Mouse (Mus musculus): ENCODE data around the gene Kif1c. TPM values are rescaled to one million over a fixed set of nuclear protein-coding genes. Genes with fewer than 3 reads are reported as not detected.
A peak's percentile ranks its signal among the peaks of the same experiment; 100 is the strongest.

Kif1c gene
- polyA plus RNA-seq, 1 experiment from 2014 or later, result 4.0 TPM

GRCm38 (mm10) chr11:70715832-70716231 is 15.5 kb downstream of the Kif1c start:
- no peak overlapping the region for H3K27ac ChIP-seq (replicated peaks; ENCODE audit: low read depth, low read length)
- 75% methylated on average over 6 of the region's 6 CpGs for WGBS
- H3K27me3 ChIP-seq (ENCODE audit: control insufficient read depth, insufficient read depth, low read length), result no peaks in the 10 kb centered on the region
- H3K36me3 ChIP-seq (ENCODE audit: control insufficient read depth, insufficient read depth, low read length), result peaks cover 69% of the 10 kb centered on the region
- no peaks in the 10 kb centered on the region for H3K9me3 ChIP-seq (ENCODE audit: control insufficient read depth, low read length)
- ATAC-seq (ENCODE audit: low FRiP score, low TSS enrichment) (no peak), DNase-seq (no peak)
- H3K4me1 ChIP-seq (ENCODE audit: control insufficient read depth, insufficient read depth, low read length), result no peaks in the 10 kb centered on the region
- no peak overlapping the region for H3K4me3 ChIP-seq (replicated peaks; ENCODE audit: low read depth, low read length)
- H3K9ac ChIP-seq (replicated peaks; ENCODE audit: low read length), result no peak overlapping the region; the same call in 1 of the 2 replicates
- no peak overlapping the region for H3K4me2 ChIP-seq (ENCODE audit: low read length)

DNA sequence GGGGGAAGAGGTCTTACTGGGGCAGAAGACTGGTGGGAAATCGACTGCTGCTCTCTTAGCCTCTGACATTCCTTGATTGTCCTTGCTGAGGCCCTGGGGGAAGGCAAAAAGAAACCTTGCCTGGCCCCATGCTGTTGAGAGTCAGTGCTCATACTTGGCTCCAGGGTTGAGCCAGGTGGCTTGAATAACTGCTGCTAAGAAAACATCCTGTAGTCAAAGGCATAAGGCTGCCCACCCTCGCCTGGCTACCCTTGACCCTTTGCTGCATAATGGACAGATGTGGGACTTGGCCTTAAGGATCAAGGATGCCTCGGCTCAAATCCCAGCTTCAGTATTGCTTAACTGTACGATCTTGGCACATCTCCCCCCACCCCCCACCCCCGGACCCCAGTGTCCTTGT is 18.1 kb downstream of the Kif1c start:
- H3K4me1 ChIP-seq (ENCODE audit: control insufficient read depth, insufficient read depth, low read length), result no peaks in the 10 kb centered on the region
- H3K27ac ChIP-seq (replicated peaks; ENCODE audit: low read depth, low read length), result no peak overlapping the region
- no peaks in the 10 kb centered on the region for H3K9me3 ChIP-seq (ENCODE audit: control insufficient read depth, low read length)
- no peak overlapping the region for H3K4me3 ChIP-seq (replicated peaks; ENCODE audit: low read depth, low read length)
- H3K36me3 ChIP-seq (ENCODE audit: control insufficient read depth, insufficient read depth, low read length), result peaks cover 67% of the 10 kb centered on the region
- DNase-seq, result no peak
- 89% methylated on average over 5 of the region's 5 CpGs for WGBS
- H3K27me3 ChIP-seq (ENCODE audit: control insufficient read depth, insufficient read depth, low read length), result no peaks in the 10 kb centered on the region
- no peak for ATAC-seq (ENCODE audit: low FRiP score, low TSS enrichment)
- H3K9ac ChIP-seq (replicated peaks; ENCODE audit: low read length), result no peak overlapping the region
- no peak overlapping the region for H3K4me2 ChIP-seq (ENCODE audit: low read length)

DNA sequence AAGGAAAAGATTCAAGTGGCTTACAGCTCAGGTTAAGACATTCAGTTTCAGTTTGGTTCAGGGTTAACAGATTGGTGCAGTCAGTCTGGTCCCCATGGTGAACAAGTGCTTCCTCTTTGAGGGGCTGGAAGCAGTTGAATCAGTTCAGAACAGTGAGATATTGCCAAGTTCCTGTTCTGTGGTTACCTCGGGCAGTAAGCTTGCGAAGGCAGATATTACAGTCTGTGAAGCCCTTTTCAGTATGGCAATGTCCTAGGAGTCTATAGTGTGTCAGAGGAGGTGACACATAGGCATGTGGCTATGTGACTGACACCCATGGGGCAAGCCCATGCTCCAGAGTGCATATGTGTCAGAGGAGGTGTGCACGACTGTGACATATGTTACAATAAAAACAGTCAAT is 20.2 kb downstream of the Kif1c start:
- Histone ChIP-seq H3K27me3 (ENCODE audit: control insufficient read depth, insufficient read depth, low read length) (no peaks in the 10 kb centered on the region), H3K4me1 (ENCODE audit: control insufficient read depth, insufficient read depth, low read length) (no peaks in the 10 kb centered on the region), H3K4me3 (replicated peaks; ENCODE audit: low read depth, low read length) (no peak overlapping the region), H3K9me3 (ENCODE audit: control insufficient read depth, low read length) (no peaks in the 10 kb centered on the region), H3K9ac (replicated peaks; ENCODE audit: low read length) (no peak overlapping the region), H3K4me2 (ENCODE audit: low read length) (no peak overlapping the region), H3K36me3 (ENCODE audit: control insufficient read depth, insufficient read depth, low read length) (peaks cover 85% of the 10 kb centered on the region), H3K27ac (replicated peaks; ENCODE audit: low read depth, low read length) (no peak overlapping the region)
- DNase-seq, result no peak
- no peak for ATAC-seq (ENCODE audit: low FRiP score, low TSS enrichment)
- whole genome bisulfite sequencing, result 94% methylated on average over 3 of the region's 3 CpGs

- Histone ChIP-seq H3K4me3 (replicated peaks; ENCODE audit: low read depth, low read length) (no peak overlapping the region), H3K4me2 (ENCODE audit: low read length) (no peak overlapping the region), H3K27me3 (ENCODE audit: control insufficient read depth, insufficient read depth, low read length) (no peaks in the 10 kb centered on the region), H3K9me3 (ENCODE audit: control insufficient read depth, low read length) (no peaks in the 10 kb centered on the region), H3K27ac (replicated peaks; ENCODE audit: low read depth, low read length) (no peak overlapping the region), H3K9ac (replicated peaks; ENCODE audit: low read length) (no peak overlapping the region), H3K4me1 (ENCODE audit: control insufficient read depth, insufficient read depth, low read length) (no peaks in the 10 kb centered on the region), H3K36me3 (ENCODE audit: control insufficient read depth, insufficient read depth, low read length) (peaks cover 89% of the 10 kb centered on the region)
- ATAC-seq (ENCODE audit: low FRiP score, low TSS enrichment) (no peak), DNase-seq (no peak)
- WGBS, result 100% methylated on average over 3 of the region's 3 CpGs
Observed at GRCm38 (mm10) chr11:70721072-70721471, 20.7 kb downstream of the Kif1c start.

- H3K36me3 ChIP-seq (ENCODE audit: control insufficient read depth, insufficient read depth, low read length), result peaks cover 86% of the 10 kb centered on the region
- no peaks in the 10 kb centered on the region for H3K9me3 ChIP-seq (ENCODE audit: control insufficient read depth, low read length)
- DNase-seq (no peak), ATAC-seq (ENCODE audit: low FRiP score, low TSS enrichment) (no peak)
- no peaks in the 10 kb centered on the region for H3K27me3 ChIP-seq (ENCODE audit: control insufficient read depth, insufficient read depth, low read length)
- no peak overlapping the region for H3K9ac ChIP-seq (replicated peaks; ENCODE audit: low read length)
- H3K27ac ChIP-seq (replicated peaks; ENCODE audit: low read depth, low read length), result no peak overlapping the region
- H3K4me1 ChIP-seq (ENCODE audit: control insufficient read depth, insufficient read depth, low read length), result no peaks in the 10 kb centered on the region
- WGBS, result 92% methylated on average over 9 of the region's 9 CpGs
- no peak overlapping the region for H3K4me2 ChIP-seq (ENCODE audit: low read length)
- no peak overlapping the region for H3K4me3 ChIP-seq (replicated peaks; ENCODE audit: low read depth, low read length)
Observed at GRCm38 (mm10) chr11:70724706-70725105, 24.4 kb downstream of the Kif1c start.

DNA sequence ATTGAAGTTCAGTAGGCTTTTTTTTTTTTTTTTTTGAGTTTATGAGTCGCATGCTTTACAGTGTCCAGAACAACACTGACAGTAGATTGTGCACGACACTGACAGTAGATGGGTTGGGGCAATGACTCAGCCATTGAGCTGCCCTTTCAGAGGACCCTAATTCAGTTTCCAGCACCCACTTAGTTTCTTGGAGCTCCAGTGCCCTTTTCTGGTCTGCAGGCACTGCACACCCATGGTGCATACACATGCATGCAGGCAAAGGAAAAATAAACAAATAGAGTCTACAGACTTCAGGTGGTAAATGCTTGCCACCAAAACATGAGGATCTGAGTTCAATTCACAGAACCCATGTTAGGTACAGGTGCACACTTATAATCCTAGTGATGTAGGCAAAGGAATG is 26.2 kb downstream of the Kif1c start:
- 98% methylated on average over 2 of the region's 2 CpGs for WGBS
- no peak overlapping the region for H3K4me2 ChIP-seq (ENCODE audit: low read length)
- ATAC-seq (ENCODE audit: low FRiP score, low TSS enrichment) (no peak), DNase-seq (no peak)
- no peaks in the 10 kb centered on the region for H3K9me3 ChIP-seq (ENCODE audit: control insufficient read depth, low read length)
- no peaks in the 10 kb centered on the region for H3K4me1 ChIP-seq (ENCODE audit: control insufficient read depth, insufficient read depth, low read length)
- no peak overlapping the region for H3K9ac ChIP-seq (replicated peaks; ENCODE audit: low read length)
- no peak overlapping the region for H3K27ac ChIP-seq (replicated peaks; ENCODE audit: low read depth, low read length)
- no peaks in the 10 kb centered on the region for H3K27me3 ChIP-seq (ENCODE audit: control insufficient read depth, insufficient read depth, low read length)
- H3K4me3 ChIP-seq (replicated peaks; ENCODE audit: low read depth, low read length), result no peak overlapping the region
- peaks cover 70% of the 10 kb centered on the region for H3K36me3 ChIP-seq (ENCODE audit: control insufficient read depth, insufficient read depth, low read length)

- Histone ChIP-seq H3K27ac (replicated peaks; ENCODE audit: low read depth, low read length) (no peak overlapping the region), H3K9ac (replicated peaks; ENCODE audit: low read length) (no peak overlapping the region), H3K4me2 (ENCODE audit: low read length) (no peak overlapping the region), H3K4me3 (replicated peaks; ENCODE audit: low read depth, low read length) (no peak overlapping the region), H3K27me3 (ENCODE audit: control insufficient read depth, insufficient read depth, low read length) (no peaks in the 10 kb centered on the region), H3K4me1 (ENCODE audit: control insufficient read depth, insufficient read depth, low read length) (no peaks in the 10 kb centered on the region), H3K36me3 (ENCODE audit: control insufficient read depth, insufficient read depth, low read length) (peaks cover 62% of the 10 kb centered on the region), H3K9me3 (ENCODE audit: control insufficient read depth, low read length) (no peaks in the 10 kb centered on the region)
- 96% methylated on average over 5 of the region's 5 CpGs for WGBS
- ATAC-seq (ENCODE audit: low FRiP score, low TSS enrichment) (no peak), DNase-seq (no peak)
Observed at GRCm38 (mm10) chr11:70727385-70727784, 27.0 kb downstream of the Kif1c start.

DNA sequence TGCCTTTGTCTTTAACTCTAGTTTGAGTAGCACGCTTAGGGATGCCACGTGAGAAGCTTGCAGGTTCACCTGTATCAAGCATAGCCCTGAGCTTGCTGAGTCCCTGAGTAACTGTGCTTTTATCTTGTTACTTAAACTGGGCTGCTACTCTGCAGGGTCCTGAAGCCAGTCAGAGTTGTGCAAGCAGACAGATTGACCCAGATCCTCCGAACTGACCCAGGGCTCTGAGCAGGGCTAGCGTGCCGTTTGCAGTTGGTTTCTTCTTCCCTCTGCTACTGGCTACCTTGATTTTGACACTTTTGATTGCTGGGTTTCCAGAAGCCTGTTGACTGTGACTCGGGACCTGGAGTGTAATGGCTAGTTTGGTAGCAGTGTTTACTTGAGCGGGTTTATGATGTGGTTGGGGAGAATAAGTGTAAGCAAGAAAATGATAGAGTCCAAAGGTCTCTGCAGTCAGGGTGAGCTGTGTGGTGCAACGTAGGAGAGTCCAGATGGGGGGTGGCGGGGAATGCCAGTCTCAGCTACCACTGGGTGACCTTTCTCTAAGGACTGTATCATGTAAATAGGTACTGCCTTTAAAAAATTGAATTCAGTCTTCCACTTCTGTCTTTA is 30.2 kb downstream of the Kif1c start:
- Histone ChIP-seq H3K4me1 (ENCODE audit: control insufficient read depth, insufficient read depth, low read length) (no peaks in the 10 kb centered on the region), H3K9ac (replicated peaks; ENCODE audit: low read length) (no peak overlapping the region), H3K4me3 (replicated peaks; ENCODE audit: low read depth, low read length) (no peak overlapping the region), H3K27ac (replicated peaks; ENCODE audit: low read depth, low read length) (no peak overlapping the region), H3K27me3 (ENCODE audit: control insufficient read depth, insufficient read depth, low read length) (no peaks in the 10 kb centered on the region), H3K4me2 (ENCODE audit: low read length) (no peak overlapping the region), H3K9me3 (ENCODE audit: control insufficient read depth, low read length) (no peaks in the 10 kb centered on the region), H3K36me3 (ENCODE audit: control insufficient read depth, insufficient read depth, low read length) (peaks cover 40% of the 10 kb centered on the region)
- ATAC-seq (ENCODE audit: low FRiP score, low TSS enrichment), result no peak
- DNase-seq, result no peak
- WGBS, result 87% methylated on average over 9 of the region's 9 CpGs

- H3K4me3 ChIP-seq (replicated peaks; ENCODE audit: low read depth, low read length), result no peak overlapping the region
- H3K4me1 ChIP-seq (ENCODE audit: control insufficient read depth, insufficient read depth, low read length), result no peaks in the 10 kb centered on the region
- DNase-seq (peak; percentile 41), ATAC-seq (ENCODE audit: low FRiP score, low TSS enrichment) (no peak)
- H3K9me3 ChIP-seq (ENCODE audit: control insufficient read depth, low read length), result no peaks in the 10 kb centered on the region
- no peak overlapping the region for H3K27ac ChIP-seq (replicated peaks; ENCODE audit: low read depth, low read length)
- peaks cover 34% of the 10 kb centered on the region for H3K36me3 ChIP-seq (ENCODE audit: control insufficient read depth, insufficient read depth, low read length)
- no peak overlapping the region for H3K9ac ChIP-seq (replicated peaks; ENCODE audit: low read length)
- no peaks in the 10 kb centered on the region for H3K27me3 ChIP-seq (ENCODE audit: control insufficient read depth, insufficient read depth, low read length)
- H3K4me2 ChIP-seq (ENCODE audit: low read length), result no peak overlapping the region
- 69% methylated on average over 5 of the region's 5 CpGs for WGBS
Observed at GRCm38 (mm10) chr11:70731178-70731577, 30.8 kb downstream of the Kif1c start.

Data from midbrain, embryonic 14.5 days (tissue).